Mouse (Mus musculus): ENCODE results near the gene Rpgrip1l. TPM values are rescaled to one million over a fixed set of nuclear protein-coding genes. Genes with fewer than 3 reads are reported as not detected.

The Rpgrip1l gene
- total RNA-seq, 2 experiments from 2014 or later, result 10.1 to 14.6 TPM

Other genes with a start within 250 kb of the Rpgrip1l start
- 44.5 and 47.4 TPM in 2 replicates for gene Rbl2, start 243.2 kb downstream of the Rpgrip1l start, total RNA-seq (2015)
- gene Rbl2, start 243.2 kb downstream of the Rpgrip1l start, total RNA-seq (2017), result 48.1 and 60.5 TPM in 2 replicates
- 7.9 and 9.6 TPM in 2 replicates for gene Aktip, start 113.3 kb downstream of the Rpgrip1l start, total RNA-seq (2015)
- 5.5 and 9.0 TPM in 2 replicates for gene Aktip, start 113.3 kb downstream of the Rpgrip1l start, total RNA-seq (2017)
- gene Fto, start 263 bp upstream of the Rpgrip1l start, total RNA-seq (2015), result 50.0 and 54.6 TPM in 2 replicates
- 26.4 and 34.7 TPM in 2 replicates for gene Fto, start 263 bp upstream of the Rpgrip1l start, total RNA-seq (2017)